Mouse (Mus musculus): ENCODE results near the gene Islr2.
"Not testable (repeated sequence)": the region's sequence is repeated elsewhere in the genome, so short reads cannot be mapped to it uniquely, and the experiment has no call there.

Gene Islr2

GRCm38 (mm10) chr9:58203516-58204447, at the start of gene Islr2, which contains the start of gene Islr:
Gene Islr2 (minus strand): TSS chr9:58204319.
Gene Islr (minus strand): TSS chr9:58204306.
- no peak for DNase-seq (ENCODE audit: low spot score)

DNA sequence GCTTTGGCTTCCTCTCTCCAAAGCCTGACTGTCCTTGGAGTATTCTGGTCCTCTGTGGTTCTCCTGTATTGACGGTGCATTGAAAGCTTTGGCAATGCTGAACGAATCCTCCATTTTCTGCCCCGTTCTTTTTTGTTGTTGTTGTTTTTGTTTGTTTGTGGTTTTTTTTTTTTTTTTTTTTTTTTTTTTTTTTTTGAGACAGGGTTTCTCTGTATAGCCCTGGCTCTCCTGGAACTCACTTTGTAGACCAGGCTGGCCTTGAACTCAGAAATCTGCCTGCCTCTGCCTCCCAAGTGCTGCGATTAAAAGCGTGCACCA, 49.6 kb upstream of the Islr2 start:
- not testable (repeated sequence) for DNase-seq (ENCODE audit: low spot score)

DNA sequence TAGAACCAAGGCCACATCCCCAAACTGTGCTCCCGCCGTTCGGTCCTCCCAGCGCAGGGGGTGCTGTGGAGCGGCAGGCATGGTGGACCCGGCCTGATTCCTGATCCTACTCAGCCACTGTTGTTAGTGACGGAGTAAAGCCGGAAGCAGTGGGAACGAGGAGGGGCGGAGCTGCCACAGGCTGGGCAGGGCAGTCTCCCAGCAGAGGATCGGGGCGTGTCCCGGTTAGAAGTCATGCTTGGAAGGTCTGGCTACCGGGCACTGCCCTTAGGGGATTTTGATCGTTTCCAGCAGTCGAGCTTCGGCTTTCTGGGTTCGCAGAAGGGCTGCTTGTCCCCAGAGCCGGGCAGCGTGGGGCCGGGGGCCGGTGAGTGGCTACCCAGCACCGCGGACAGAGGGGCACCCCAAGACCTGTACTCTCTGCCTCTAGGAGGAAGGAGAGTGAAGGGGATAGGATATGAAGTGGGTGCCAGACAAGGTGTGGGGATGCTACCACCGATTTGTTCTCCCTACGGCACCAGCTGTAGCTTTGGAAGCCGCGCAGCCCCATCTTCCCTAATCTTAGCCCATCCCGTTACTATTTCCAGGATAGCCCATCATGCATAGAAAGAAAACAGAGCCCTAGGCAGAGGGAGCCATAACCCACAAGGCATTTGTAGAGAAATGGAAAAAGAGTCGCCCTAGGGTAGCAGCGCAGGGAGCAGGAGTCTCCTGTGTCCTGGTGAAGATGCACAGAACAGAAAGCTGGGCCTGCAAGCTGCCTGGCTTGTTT, 49.1 kb upstream of the Islr2 start, which contains the start of gene Stoml1:
Stoml1 (plus strand) TSS at position 132 of the 772 bp plus-strand sequence.
- DNase-seq (ENCODE audit: low spot score) = peak; percentile 92

GRCm38 (mm10) chr9:58250730-58251129, 46.6 kb upstream of the Islr2 start:
- not testable (repeated sequence) for DNase-seq (ENCODE audit: low spot score)

- DNase-seq (ENCODE audit: low spot score) = no peak
Observed at GRCm38 (mm10) chr9:58250322-58250721, 46.2 kb upstream of the Islr2 start.

- DNase-seq (ENCODE audit: low spot score) = peak; percentile 78
Observed at GRCm38 (mm10) chr9:58249592-58250192, 45.6 kb upstream of the Islr2 start, which contains the start of gene Pml. Gene Pml (minus strand): TSS chr9:58249786.

GRCm38 (mm10) chr9:58248746-58249413, 44.8 kb upstream of the Islr2 start:
- DNase-seq (ENCODE audit: low spot score) = peak; percentile 31

DNA sequence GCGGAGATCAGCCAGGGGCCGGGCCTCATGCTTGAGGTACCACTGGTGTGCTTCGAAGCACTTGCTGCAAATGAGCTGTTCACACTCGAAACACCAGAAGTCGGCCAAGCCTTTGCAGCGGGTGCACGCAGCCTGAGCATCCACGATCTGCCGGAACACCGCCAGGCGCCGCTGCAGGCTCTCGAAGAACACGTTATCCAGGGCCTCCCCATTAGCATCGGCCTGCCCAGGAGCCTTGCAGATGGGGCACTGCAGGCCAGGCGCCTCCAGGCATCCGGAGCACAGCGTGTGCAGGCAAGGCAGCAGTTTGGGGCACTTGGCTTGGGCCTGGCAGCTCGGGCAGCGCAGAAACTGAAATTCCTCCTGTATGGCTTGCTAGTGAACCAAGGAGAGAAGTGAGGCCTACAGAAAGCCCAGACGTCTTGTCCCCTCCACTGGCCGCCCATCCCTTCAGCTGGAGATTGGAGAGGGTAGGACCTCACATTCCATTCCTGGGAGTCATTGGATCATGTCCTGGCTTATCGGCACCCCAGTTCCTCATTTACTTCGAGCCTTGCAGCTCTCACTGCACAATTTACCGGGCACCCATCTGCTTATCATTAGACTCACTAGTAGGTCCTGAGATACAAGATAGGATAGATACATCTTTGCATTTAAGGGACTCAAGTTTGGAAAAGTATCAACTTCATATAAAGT, 43.1 kb upstream of the Islr2 start:
- peak; percentile 83 for DNase-seq (ENCODE audit: low spot score)

DNA sequence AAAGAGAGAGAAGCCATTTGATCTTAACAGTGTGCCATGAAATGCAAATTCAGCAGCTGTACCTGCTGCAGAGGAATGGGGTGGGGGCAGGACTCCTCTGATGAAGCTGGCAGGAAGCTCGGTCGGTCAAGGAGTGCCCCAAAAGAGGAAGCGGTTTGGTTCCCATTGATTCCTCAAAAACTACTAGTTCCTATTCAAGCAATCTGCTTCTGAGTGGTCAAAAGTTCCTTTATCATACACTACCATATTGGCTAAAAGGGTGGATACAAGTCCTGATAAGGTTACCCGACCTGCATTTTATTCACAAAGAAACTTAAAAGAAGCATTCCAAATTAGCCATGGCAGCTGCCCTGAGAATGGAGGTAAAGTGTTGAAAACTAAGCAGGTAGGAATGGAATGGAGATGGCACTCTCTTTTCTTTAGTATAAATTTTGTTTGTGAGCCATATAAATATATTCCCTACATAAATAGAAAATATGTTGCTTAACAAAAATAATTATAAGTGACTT, 42.0 kb upstream of the Islr2 start:
- DNase-seq (ENCODE audit: low spot score) = peak; percentile 77

DNA sequence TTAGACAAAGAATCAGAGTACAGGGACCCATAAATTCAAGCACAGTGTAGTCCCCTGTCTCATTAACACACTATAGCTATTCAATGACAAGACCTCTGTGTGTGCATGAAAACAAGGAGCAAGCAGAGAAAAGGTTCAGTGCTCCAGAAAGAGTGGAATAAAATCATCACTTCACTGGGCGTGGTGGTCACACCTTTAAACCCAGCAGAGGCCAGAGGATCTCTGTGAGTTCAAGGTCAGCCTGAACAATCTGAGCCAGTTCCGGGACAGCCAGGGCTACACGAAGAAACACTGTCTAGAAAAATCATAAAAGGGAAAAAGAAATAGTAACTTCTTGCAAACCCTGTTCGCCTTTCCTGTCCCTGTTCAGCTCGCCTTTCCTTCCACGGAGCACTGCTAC, 39.6 kb upstream of the Islr2 start:
- DNase-seq (ENCODE audit: low spot score) = no peak

GRCm38 (mm10) chr9:58242696-58243095, 38.6 kb upstream of the Islr2 start:
- no peak for DNase-seq (ENCODE audit: low spot score)

DNA sequence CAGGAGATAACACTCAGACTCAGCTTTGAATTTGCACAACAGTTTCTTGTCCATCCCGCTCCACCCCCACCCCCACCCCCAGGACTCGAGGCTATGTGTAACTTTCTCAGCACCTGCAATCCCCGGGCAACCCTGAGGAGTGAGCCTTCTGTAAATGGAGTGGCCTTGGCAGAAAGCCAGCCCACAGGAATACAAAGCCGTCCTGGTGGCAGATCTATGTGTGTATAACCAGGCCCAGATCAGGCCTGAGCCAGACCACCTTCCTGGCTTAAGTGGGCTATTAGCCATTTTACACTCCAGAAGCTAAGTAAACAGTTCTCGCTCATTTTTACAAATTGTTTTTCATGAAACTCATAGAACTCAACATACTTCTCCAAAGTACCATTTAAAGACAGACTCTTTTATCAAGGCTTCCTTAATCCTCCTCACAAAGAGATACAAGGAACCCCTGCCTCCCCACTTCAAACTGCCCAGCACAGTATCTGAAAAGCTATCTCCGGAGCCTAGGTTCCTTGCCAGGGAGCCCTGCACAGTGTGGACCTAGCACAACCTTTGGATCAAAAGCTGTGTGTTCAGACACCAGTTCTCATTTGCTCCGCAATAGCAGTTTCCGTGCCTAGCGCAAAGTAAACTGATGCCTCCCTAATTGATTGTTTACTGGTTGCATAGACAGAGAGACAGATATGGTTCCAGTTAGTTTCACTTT, 37.8 kb upstream of the Islr2 start:
- DNase-seq (ENCODE audit: low spot score) = no peak

- no peak for DNase-seq (ENCODE audit: low spot score)
Observed at GRCm38 (mm10) chr9:58234502-58235015, 30.4 kb upstream of the Islr2 start.

GRCm38 (mm10) chr9:58232374-58232773, 28.3 kb upstream of the Islr2 start:
- no peak for DNase-seq (ENCODE audit: low spot score)

- DNase-seq (ENCODE audit: low spot score) = no peak
Observed at GRCm38 (mm10) chr9:58231746-58232145, 27.6 kb upstream of the Islr2 start.

DNA sequence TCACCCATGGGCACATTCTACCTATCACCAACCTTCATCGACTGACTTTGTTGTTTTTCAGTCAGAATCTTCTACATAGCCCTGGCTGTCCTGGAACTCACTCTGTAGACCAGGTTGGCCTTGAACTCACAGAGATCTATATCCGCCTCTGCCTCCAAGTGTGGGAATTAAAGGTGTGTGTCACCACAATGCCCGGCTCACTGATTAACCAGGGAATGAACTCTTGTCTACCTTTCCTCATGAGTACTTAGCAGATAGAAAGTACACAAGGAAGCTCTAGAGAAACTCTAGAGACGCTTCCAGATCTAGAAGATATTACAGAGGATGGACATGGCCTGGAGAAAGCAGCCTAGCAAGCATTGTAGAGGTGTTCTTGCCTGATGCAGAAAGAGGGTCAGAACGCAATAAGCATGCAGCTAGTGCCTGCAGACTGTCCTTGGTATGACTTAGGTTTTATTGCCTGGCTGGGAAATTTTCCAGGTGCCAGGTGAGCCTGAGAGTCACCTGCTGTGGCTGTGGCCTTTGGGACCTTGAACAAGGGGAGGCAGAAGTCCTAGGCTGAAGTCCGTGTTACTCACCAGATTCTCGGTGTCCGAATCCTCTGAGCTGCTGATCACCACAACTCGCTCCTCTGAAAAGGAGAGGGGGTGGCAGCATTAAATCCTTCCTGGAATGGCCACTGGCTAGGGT, 24.8 kb upstream of the Islr2 start:
- no peak for DNase-seq (ENCODE audit: low spot score)

DNA sequence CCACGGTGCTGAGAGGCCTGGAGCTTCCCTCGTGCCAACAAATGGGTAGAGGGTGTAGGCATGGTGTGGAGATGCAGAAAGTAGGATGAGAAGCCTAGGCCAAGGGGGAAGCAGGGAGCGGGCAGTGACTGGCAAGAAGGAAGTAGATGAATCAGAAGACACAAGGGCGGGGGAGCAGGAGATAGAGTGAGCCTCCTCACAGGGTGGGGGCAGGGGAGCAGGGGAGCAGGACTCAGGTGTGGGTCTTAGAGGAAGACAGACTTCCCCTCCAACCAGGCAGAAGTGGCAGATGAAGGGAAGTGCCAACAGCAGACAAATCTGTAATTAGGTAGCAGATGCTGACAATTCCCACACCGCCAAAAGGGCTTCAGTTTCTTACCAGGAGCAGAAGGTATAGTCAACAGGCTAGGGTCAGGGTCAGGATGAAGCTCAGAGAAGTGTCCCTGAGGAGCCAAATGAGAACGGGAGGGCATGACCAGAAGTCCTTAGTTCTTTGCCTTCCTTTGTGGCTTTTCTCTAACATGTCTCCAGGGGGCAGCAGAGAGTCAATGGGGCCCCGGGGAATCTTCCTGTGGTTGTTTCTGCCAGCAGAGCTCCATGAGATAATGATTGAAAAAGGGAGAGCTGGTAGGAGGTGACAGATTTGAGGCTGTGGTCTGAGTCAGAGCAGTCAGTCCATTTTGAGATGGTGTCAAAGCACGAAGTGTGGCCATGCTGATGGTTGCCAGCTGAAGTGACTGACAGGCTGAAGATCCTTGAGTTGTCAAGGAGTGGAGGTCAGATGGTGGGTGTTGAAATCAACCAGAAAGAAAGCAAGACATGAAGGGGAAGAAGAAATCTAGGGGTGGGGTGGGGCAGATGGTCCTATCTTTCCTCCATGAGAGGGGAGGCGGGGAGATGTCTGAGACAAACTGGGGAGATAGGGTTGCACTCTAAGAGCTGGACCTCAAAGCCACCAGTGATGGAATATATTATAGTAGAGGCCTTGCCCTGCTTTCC, 22.1 kb upstream of the Islr2 start:
- peak; percentile 80 for DNase-seq (ENCODE audit: low spot score)

DNA sequence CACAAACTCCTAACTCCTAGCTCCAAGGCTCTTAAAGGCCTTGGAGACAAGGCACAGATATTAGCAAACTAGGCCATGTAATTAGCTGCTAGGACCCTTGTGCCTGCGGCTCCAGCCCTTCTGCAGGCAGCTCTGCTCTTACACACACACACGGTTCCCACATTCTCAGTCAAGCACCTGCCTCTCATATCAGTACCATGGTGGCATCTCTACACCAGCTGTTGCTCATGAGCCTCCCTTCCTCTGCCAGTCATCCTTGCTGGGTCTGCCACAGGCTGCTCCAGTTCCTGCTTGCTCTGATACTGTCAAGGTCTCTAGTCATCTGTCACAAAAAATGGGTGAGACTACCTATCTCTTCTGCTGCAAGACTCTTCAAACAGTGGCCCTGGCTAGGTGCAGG, 20.2 kb upstream of the Islr2 start:
- no peak for DNase-seq (ENCODE audit: low spot score)

Measured in c-Kit-positive CD71-positive TER-119-positive erythroid progenitor cells, embryonic 14.5 days (primary cell).